Mouse (Mus musculus): ENCODE measurements around the gene Ggps1. TPM values are rescaled to one million over a fixed set of nuclear protein-coding genes. Genes with fewer than 3 reads are reported as not detected.
"Not testable (repeated sequence)": the region's sequence is repeated elsewhere in the genome, so short reads cannot be mapped to it uniquely, and the experiment has no call there.

Gene Ggps1
- polyA plus RNA-seq, 1 experiment from 2014 or later, result 57.2 TPM

GRCm38 (mm10) chr13:14033309-14034072, 29.8 kb downstream of the Ggps1 start:
- no peaks in the 10 kb centered on the region for H3K27me3 ChIP-seq (ENCODE audit: insufficient read depth, poor library complexity, severe bottlenecking)
- peaks cover 16% of the 10 kb centered on the region for H3K36me3 ChIP-seq
- peaks cover 5% of the 10 kb centered on the region for H3K4me1 ChIP-seq (replicated peaks)
- H3K4me3 ChIP-seq, result no peak overlapping the region
- H3K27ac ChIP-seq, result no peak overlapping the region
- 90% methylated on average over 5 of the region's 5 CpGs for WGBS
- no peaks in the 10 kb centered on the region for H3K9me3 ChIP-seq
- no peak for DNase-seq (ENCODE audit: low spot score)

DNA sequence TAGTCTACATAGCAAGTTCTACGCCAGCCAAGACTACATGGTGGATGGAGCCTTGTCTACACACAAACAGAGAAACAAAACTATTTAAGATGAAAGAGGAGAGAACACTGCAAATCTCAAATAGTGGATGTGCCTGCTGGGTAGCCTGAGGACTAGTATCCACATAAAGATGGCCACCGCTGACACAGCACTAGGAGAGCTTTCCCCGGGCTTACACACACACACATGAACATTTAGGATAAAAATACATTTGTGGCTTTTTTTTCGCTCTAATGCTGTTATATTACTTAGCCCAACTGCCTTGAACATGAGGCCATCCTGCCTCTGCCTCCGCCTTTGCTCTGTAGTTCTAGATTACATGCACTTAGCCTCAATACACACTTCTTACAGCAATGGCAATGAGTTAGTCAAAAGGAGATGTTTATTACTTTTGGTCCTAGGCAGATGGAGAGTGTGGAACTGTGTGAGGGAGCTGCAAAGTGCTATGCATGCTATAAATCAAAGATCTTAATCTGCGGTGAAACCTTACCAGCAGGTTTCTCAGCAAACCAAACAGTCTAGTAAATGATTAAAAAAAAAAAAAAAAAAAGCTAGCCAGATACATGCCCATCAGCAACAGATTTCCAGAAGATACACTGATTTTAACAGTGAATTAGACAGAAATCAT, 37.0 kb downstream of the Ggps1 start:
- Histone ChIP-seq H3K4me3 (no peak overlapping the region), H3K4me1 (replicated peaks) (no peaks in the 10 kb centered on the region), H3K9me3 (no peaks in the 10 kb centered on the region), H3K27ac (no peak overlapping the region), H3K36me3 (peaks cover 40% of the 10 kb centered on the region), H3K27me3 (ENCODE audit: insufficient read depth, poor library complexity, severe bottlenecking) (no peaks in the 10 kb centered on the region)
- WGBS, result 94% methylated on average over 6 of the region's 6 CpGs
- DNase-seq (ENCODE audit: low spot score), result no peak

- no peak for DNase-seq (ENCODE audit: low spot score)
- H3K9me3 ChIP-seq, result no peaks in the 10 kb centered on the region
- H3K4me1 ChIP-seq (replicated peaks), result no peaks in the 10 kb centered on the region
- 94% methylated on average over 6 of the region's 6 CpGs for WGBS
- peaks cover 40% of the 10 kb centered on the region for H3K36me3 ChIP-seq
- H3K27me3 ChIP-seq (ENCODE audit: insufficient read depth, poor library complexity, severe bottlenecking), result no peaks in the 10 kb centered on the region
- no peak overlapping the region for H3K27ac ChIP-seq
- H3K4me3 ChIP-seq, result no peak overlapping the region
Observed at GRCm38 (mm10) chr13:14025554-14025953, 37.7 kb downstream of the Ggps1 start.

DNA sequence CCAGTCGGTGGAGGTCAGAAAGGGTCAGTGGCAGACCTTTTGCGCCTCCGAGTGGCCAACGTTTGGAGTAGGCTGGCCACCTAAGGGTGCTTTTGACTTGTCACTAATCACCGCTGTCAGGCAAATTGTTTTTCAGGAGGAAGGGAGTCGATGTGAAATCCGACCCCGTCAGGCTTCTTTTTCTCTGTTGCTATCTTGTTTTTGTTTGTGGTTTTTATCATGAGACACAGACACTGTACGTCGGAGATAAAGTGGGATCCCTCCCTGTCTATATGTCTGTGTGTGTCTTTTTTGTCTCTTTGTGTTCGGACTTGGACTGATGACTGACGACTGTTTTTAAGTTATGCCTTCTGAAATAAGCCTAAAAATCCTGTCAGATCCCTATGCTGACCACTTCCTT, 41.9 kb downstream of the Ggps1 start:
- H3K4me1 ChIP-seq (replicated peaks); H3K4me3 ChIP-seq; DNase-seq (ENCODE audit: low spot score); H3K27me3 ChIP-seq (ENCODE audit: insufficient read depth, poor library complexity, severe bottlenecking); H3K27ac ChIP-seq; H3K9me3 ChIP-seq: not testable (repeated sequence)
- WGBS, result 84% methylated on average over 12 of the region's 12 CpGs
- H3K36me3 ChIP-seq, result peaks cover 39% of the 10 kb centered on the region

- WGBS, result 94% methylated on average over 3 of the region's 3 CpGs
Observed at GRCm38 (mm10) chr13:14018852-14019251, 44.4 kb downstream of the Ggps1 start.

DNA sequence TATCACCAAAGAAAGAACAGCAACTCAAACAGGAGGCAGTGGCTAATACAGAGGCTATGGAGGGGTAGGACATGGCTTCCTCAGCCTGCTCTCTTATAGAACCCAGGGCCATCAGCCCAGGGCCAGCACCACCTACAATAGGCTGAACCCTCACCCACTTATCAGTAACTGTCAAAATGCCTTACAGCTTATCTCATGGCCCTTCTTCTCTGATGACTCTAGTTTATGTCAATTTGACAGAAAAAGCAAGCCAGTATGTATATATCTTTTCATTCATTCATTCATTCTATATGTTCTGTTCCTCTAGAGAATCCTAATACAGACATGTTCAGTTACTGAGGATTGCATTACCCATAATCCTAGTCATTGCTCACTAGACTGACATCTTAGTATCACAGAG, 45.0 kb downstream of the Ggps1 start:
- H3K9me3 ChIP-seq, result no peaks in the 10 kb centered on the region
- H3K4me3 ChIP-seq, result no peak overlapping the region
- H3K27ac ChIP-seq, result no peak overlapping the region
- H3K4me1 ChIP-seq (replicated peaks), result no peaks in the 10 kb centered on the region
- DNase-seq (ENCODE audit: low spot score), result no peak
- H3K36me3 ChIP-seq, result peaks cover 48% of the 10 kb centered on the region
- H3K27me3 ChIP-seq (ENCODE audit: insufficient read depth, poor library complexity, severe bottlenecking), result no peaks in the 10 kb centered on the region

More at GRCm38 (mm10) chr13:14018852-14019251, 44.4 kb downstream of the Ggps1 start:
- H3K36me3 ChIP-seq, result peaks cover 44% of the 10 kb centered on the region
- no peaks in the 10 kb centered on the region for H3K27me3 ChIP-seq (ENCODE audit: insufficient read depth, poor library complexity, severe bottlenecking)
- H3K9me3 ChIP-seq, result no peaks in the 10 kb centered on the region
- DNase-seq (ENCODE audit: low spot score), result no peak
- no peaks in the 10 kb centered on the region for H3K4me1 ChIP-seq (replicated peaks)
- H3K27ac ChIP-seq, result no peak overlapping the region
- no peak overlapping the region for H3K4me3 ChIP-seq

GRCm38 (mm10) chr13:14015609-14016008, 47.7 kb downstream of the Ggps1 start:
- no peak for DNase-seq (ENCODE audit: low spot score)
- H3K27ac ChIP-seq, result no peak overlapping the region
- no peak overlapping the region for H3K4me3 ChIP-seq
- WGBS, result 94% methylated on average over 6 of the region's 6 CpGs
- H3K9me3 ChIP-seq, result no peaks in the 10 kb centered on the region
- H3K4me1 ChIP-seq (replicated peaks), result no peaks in the 10 kb centered on the region
- H3K27me3 ChIP-seq (ENCODE audit: insufficient read depth, poor library complexity, severe bottlenecking), result no peaks in the 10 kb centered on the region
- H3K36me3 ChIP-seq, result peaks cover 71% of the 10 kb centered on the region

GRCm38 (mm10) chr13:14014540-14014939, 48.7 kb downstream of the Ggps1 start:
- Histone ChIP-seq H3K27ac (no peak overlapping the region), H3K9me3 (no peaks in the 10 kb centered on the region), H3K36me3 (peaks cover 75% of the 10 kb centered on the region), H3K4me3 (no peak overlapping the region), H3K27me3 (ENCODE audit: insufficient read depth, poor library complexity, severe bottlenecking) (no peaks in the 10 kb centered on the region), H3K4me1 (replicated peaks) (no peaks in the 10 kb centered on the region)
- DNase-seq (ENCODE audit: low spot score), result no peak
- 91% methylated on average over 4 of the region's 4 CpGs for WGBS

DNA sequence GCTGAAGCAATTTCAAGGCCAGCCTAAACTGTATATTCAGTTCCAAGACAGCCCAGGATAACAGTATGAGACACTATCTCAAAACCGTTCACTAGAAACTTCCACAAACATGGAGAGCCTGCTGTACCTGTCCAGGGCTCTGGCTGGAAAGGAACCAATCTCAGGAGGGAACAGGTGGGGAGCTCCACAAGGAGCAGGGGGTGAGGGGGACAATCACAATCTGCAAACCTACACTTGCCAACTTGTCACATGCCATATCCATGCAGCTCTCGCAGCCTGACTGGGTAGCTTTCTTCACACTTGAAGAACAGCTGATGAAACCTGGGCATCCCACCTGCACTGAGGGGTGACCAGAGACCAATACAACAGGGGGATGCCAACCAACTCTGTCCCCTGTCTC, 49.3 kb downstream of the Ggps1 start:
- WGBS, result 100% methylated on average over 2 of the region's 2 CpGs
- no peaks in the 10 kb centered on the region for H3K9me3 ChIP-seq
- no peak overlapping the region for H3K27ac ChIP-seq
- H3K4me1 ChIP-seq (replicated peaks), result no peaks in the 10 kb centered on the region
- peaks cover 75% of the 10 kb centered on the region for H3K36me3 ChIP-seq
- H3K27me3 ChIP-seq (ENCODE audit: insufficient read depth, poor library complexity, severe bottlenecking), result no peaks in the 10 kb centered on the region
- no peak for DNase-seq (ENCODE audit: low spot score)
- no peak overlapping the region for H3K4me3 ChIP-seq

- no peaks in the 10 kb centered on the region for H3K27me3 ChIP-seq (ENCODE audit: insufficient read depth, poor library complexity, severe bottlenecking)
- no peaks in the 10 kb centered on the region for H3K4me1 ChIP-seq (replicated peaks)
- no peak for DNase-seq (ENCODE audit: low spot score)
- WGBS, result 97% methylated on average over 4 of the region's 4 CpGs
- H3K9me3 ChIP-seq, result no peaks in the 10 kb centered on the region
- H3K36me3 ChIP-seq, result peaks cover 70% of the 10 kb centered on the region
- no peak overlapping the region for H3K4me3 ChIP-seq
- no peak overlapping the region for H3K27ac ChIP-seq
Observed at GRCm38 (mm10) chr13:14011454-14011995, 51.8 kb downstream of the Ggps1 start.

DNA sequence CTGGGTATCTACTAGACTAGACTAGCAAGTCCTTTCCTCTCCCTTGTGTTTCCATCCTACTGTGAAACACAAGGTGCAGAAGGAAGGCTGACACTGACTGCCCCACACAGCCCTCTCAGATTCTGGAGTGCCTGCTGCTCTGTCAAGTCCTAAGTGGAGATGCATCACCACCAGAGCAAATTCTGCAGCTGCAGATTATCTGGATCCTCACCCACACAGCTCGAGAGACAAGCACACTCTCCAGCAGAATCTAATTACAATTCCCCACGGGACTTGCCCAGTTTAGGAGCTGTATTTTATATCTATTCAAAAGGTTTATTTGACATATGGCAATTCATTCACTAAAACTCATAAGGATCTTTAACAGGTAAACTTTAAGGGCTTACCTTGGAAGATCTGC, 57.2 kb downstream of the Ggps1 start:
- 78% methylated on average over 2 of the region's 2 CpGs for WGBS
- Histone ChIP-seq H3K27ac (no peak overlapping the region), H3K36me3 (peaks cover 83% of the 10 kb centered on the region), H3K4me1 (replicated peaks) (no peaks in the 10 kb centered on the region), H3K9me3 (no peaks in the 10 kb centered on the region), H3K27me3 (ENCODE audit: insufficient read depth, poor library complexity, severe bottlenecking) (no peaks in the 10 kb centered on the region), H3K4me3 (no peak overlapping the region)
- DNase-seq (ENCODE audit: low spot score), result no peak

DNA sequence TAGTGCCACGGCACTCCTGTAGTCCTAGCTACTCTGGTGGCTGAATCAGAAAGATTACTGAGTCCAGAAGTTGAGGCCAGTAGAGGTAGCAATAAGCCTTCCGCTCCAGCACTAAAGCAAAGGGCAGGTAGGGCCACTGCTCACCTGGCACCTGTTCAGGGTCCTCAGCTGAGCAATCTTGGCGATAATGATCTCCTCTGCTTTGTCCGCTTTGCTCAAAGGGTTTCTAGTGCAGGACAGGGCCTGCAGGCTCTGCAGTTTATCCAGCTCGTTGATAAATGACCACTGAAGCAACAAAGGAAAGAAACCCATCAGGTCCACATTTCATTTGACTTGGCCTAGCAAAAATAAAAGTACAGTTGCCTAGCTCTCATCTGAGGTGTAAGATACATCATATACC, 58.3 kb downstream of the Ggps1 start:
- no peak for DNase-seq (ENCODE audit: low spot score)
- H3K36me3 ChIP-seq, result peaks cover 89% of the 10 kb centered on the region
- no peaks in the 10 kb centered on the region for H3K27me3 ChIP-seq (ENCODE audit: insufficient read depth, poor library complexity, severe bottlenecking)
- no peak overlapping the region for H3K4me3 ChIP-seq
- 92% methylated on average over 5 of the region's 5 CpGs for WGBS
- no peak overlapping the region for H3K27ac ChIP-seq
- no peaks in the 10 kb centered on the region for H3K4me1 ChIP-seq (replicated peaks)
- H3K9me3 ChIP-seq, result no peaks in the 10 kb centered on the region

DNA sequence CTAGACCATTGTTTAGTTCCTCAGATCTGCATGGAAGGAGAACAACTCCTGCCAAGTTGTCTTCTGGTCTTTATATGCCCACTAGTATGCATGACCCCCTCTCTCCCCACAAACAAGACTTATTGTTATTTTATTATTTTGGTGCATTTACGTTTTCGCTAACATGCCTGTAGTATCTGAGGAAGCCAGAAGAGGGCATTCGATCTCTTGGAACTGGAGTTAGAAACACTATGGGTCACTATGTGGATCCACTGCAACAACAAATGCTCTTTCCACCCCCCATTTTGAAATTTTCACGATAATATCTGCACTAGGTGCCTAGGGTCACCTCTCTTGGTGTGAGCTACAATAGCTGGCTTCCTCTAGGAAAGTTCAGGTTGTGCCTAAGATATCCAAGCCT, 59.2 kb downstream of the Ggps1 start:
- Histone ChIP-seq H3K9me3 (no peaks in the 10 kb centered on the region), H3K27ac (no peak overlapping the region), H3K27me3 (ENCODE audit: insufficient read depth, poor library complexity, severe bottlenecking) (no peaks in the 10 kb centered on the region), H3K4me1 (replicated peaks) (no peaks in the 10 kb centered on the region), H3K4me3 (no peak overlapping the region), H3K36me3 (peaks cover 90% of the 10 kb centered on the region)
- 89% methylated on average over 4 of the region's 4 CpGs for WGBS
- no peak for DNase-seq (ENCODE audit: low spot score)

All from hindbrain, embryonic 10.5 days (tissue).